Mouse (Mus musculus) MEL (cell line): ENCODE data around the gene Pafah2. TPM values are rescaled to one million over a fixed set of nuclear protein-coding genes. Genes with fewer than 3 reads are reported as not detected.

Experiments
- DNase-seq: peaks from one replicate; pipeline ENCODE4 v3.0.0; 2011; ENCODE audit warnings: low read depth, low spot score
- H3K27ac ChIP-seq: 2 replicates; pipeline ENCODE4 v1.5.1; 2012; ENCODE audit warnings: low read depth, mild to moderate bottlenecking, control low read depth, low read length, moderate library complexity; ENCODE audit not compliant: control insufficient read depth
- H3K27me3 ChIP-seq, 2 experiments: fragments of 150-350 bp in 1 of 2; sonication (generic) in 1 of 2; 2 replicates each; pipeline ENCODE4 v1.6.1; 2012; ENCODE audit warnings: low read length in 2 of 2, mild to moderate bottlenecking in 2 of 2, improper control_type of control experiment in 1 of 2, moderate library complexity in 1 of 2; ENCODE audit not compliant: insufficient read depth in 2 of 2, control insufficient read depth in 1 of 2
- H3K36me3 ChIP-seq, 2 experiments: 2 replicates each; pipeline ENCODE4 v1.6.1; 2012 to 2014; ENCODE audit warnings: low read length in 2 of 2, improper control_type of control experiment in 1 of 2, inconsistent platforms in 1 of 2, mild to moderate bottlenecking in 1 of 2; ENCODE audit not compliant: insufficient read depth in 2 of 2, control insufficient read depth in 1 of 2
- H3K4me1 ChIP-seq, 2 experiments: fragments of 150-350 bp in 1 of 2; sonication (generic) in 1 of 2; 2 replicates each; pipeline ENCODE4 v1.6.1; 2012; ENCODE audit warnings: low read length in 2 of 2, improper control_type of control experiment in 1 of 2, mild to moderate bottlenecking in 1 of 2; ENCODE audit not compliant: insufficient read depth in 2 of 2, control insufficient read depth in 1 of 2
- H3K4me3 ChIP-seq, 2 experiments: fragments of 150-350 bp in 1 of 2; sonication (generic) in 1 of 2; 2 replicates each; pipeline ENCODE4 v1.5.1; 2012; ENCODE audit warnings: low read depth in 2 of 2, low read length in 2 of 2, mild to moderate bottlenecking in 2 of 2, moderate library complexity in 2 of 2, control low read depth in 1 of 2, improper control_type of control experiment in 1 of 2; ENCODE audit not compliant: control insufficient read depth in 1 of 2, insufficient read depth in 1 of 2
- H3K79me2 ChIP-seq: 2 replicates; pipeline ENCODE4 v1.6.1; 2012; ENCODE audit warnings: mild to moderate bottlenecking, low read length, moderate library complexity; ENCODE audit not compliant: control insufficient read depth, poor library complexity, insufficient read depth
- H3K9ac ChIP-seq: 2 replicates; pipeline ENCODE4 v1.6.1; 2012; ENCODE audit warnings: low read depth, mild to moderate bottlenecking, control low read depth, low read length, moderate library complexity; ENCODE audit not compliant: control insufficient read depth, poor library complexity, severe bottlenecking
- H3K9me3 ChIP-seq: fragments of 150-350 bp; sonication (generic); replicated peaks from 2 replicates; pipeline ENCODE4 v1.6.1; 2012; ENCODE audit warnings: mild to moderate bottlenecking, low read length, improper control_type of control experiment, moderate library complexity; ENCODE audit not compliant: insufficient read depth
- CHD1 ChIP-seq: IDR thresholded peaks from 2 replicates; pipeline ENCODE4 v1.6.1; 2012; ENCODE audit warnings: low read depth, mild to moderate bottlenecking, inconsistent platforms, low read length, improper control_type of control experiment
- CTCF ChIP-seq, 3 experiments: IDR thresholded peaks in 2 of 3; conservative IDR thresholded peaks in 1 of 3; 2 replicates each; pipeline ENCODE4 v1.5.1; 2011 to 2012; ENCODE audit warnings: low read length in 3 of 3, low read depth in 2 of 3, mild to moderate bottlenecking in 2 of 3, improper control_type of control experiment in 1 of 3, inconsistent platforms in 1 of 3, mixed read lengths in 1 of 3, moderate library complexity in 1 of 3; ENCODE audit not compliant: control insufficient read depth in 1 of 3, insufficient read depth in 1 of 3, poor library complexity in 1 of 3, severe bottlenecking in 1 of 3
- ETS1 ChIP-seq: IDR thresholded peaks from 2 replicates; pipeline ENCODE4 v1.6.1; 2012; ENCODE audit warnings: low read depth, mild to moderate bottlenecking, inconsistent platforms, low read length, improper control_type of control experiment, moderate library complexity
- MAX ChIP-seq: IDR thresholded peaks from 2 replicates; pipeline ENCODE4 v1.6.1; 2011; ENCODE audit warnings: low read length, improper control_type of control experiment
- MAZ ChIP-seq: IDR thresholded peaks from 2 replicates; pipeline ENCODE4 v1.6.1; 2012; ENCODE audit warnings: low read depth, mild to moderate bottlenecking, inconsistent platforms, low read length, improper control_type of control experiment
- MXI1 ChIP-seq: IDR thresholded peaks from 2 replicates; pipeline ENCODE4 v1.6.1; 2011; ENCODE audit warnings: mild to moderate bottlenecking, low read depth, low read length, improper control_type of control experiment
- MYB ChIP-seq: IDR thresholded peaks from 2 replicates; pipeline ENCODE4 v1.6.1; 2011; ENCODE audit warnings: mild to moderate bottlenecking, low read depth, low read length, improper control_type of control experiment
- MYC ChIP-seq: IDR thresholded peaks from 2 replicates; pipeline ENCODE4 v1.6.1; 2011; ENCODE audit warnings: low read depth, mild to moderate bottlenecking, low read length, improper control_type of control experiment, moderate library complexity
- RAD21 ChIP-seq: IDR thresholded peaks from 2 replicates; pipeline ENCODE4 v1.6.1; 2011; ENCODE audit warnings: mild to moderate bottlenecking, low read depth, low read length, improper control_type of control experiment
- SMC3 ChIP-seq: IDR thresholded peaks from 2 replicates; pipeline ENCODE4 v1.6.1; 2011; ENCODE audit warnings: low read depth, low read length, improper control_type of control experiment
- TBP ChIP-seq: IDR thresholded peaks from 2 replicates; pipeline ENCODE4 v1.8.0; 2011; ENCODE audit warnings: low read depth, low read length, improper control_type of control experiment
- USF1 ChIP-seq: IDR thresholded peaks from 2 replicates; pipeline ENCODE4 v1.6.1; 2014; ENCODE audit warnings: low read depth, mild to moderate bottlenecking, inconsistent platforms, low read length, improper control_type of control experiment, moderate library complexity
- ZC3H11A ChIP-seq: IDR thresholded peaks from 2 replicates; pipeline ENCODE4 v1.6.1; 2012; ENCODE audit warnings: low read depth, mild to moderate bottlenecking, inconsistent platforms, low read length, improper control_type of control experiment
- ZMIZ1 ChIP-seq: IDR thresholded peaks from 2 replicates; pipeline ENCODE4 v1.6.1; 2012; ENCODE audit warnings: low read depth, mild to moderate bottlenecking, inconsistent platforms, low read length, improper control_type of control experiment, moderate library complexity
- ZNF384 ChIP-seq: IDR thresholded peaks from 2 replicates; pipeline ENCODE4 v1.6.1; 2012; ENCODE audit warnings: low read depth, mild to moderate bottlenecking, inconsistent platforms, low read length, improper control_type of control experiment
- polyA plus RNA-seq, 2 experiments: library from polyadenylated mRNA; stranded (reverse) in 1 of 2; unstranded in 1 of 2; fragments of >175 nt in 1 of 2; fragments of >200 nt in 1 of 2; gene quantifications; 2 replicates each; pipeline versions ENCODE4 v1.2.1 to v1.2.4; 2012; ENCODE audit warnings: low replicate concordance in 2 of 2, low read depth in 1 of 2; ENCODE audit not compliant: insufficient read length in 2 of 2, insufficient read depth in 1 of 2, missing spikeins in 1 of 2
- total RNA-seq: library from RNA; depleted of rRNA; stranded (reverse); fragments of 300-350 nt; gene quantifications from 2 replicates; pipeline ENCODE4 v1.2.3, GENCODE M21; 2012

The Pafah2 gene
- total and polyA plus RNA-seq, 3 experiments, result 6.0 to 10.6 TPM; not detected in 1

DNA sequence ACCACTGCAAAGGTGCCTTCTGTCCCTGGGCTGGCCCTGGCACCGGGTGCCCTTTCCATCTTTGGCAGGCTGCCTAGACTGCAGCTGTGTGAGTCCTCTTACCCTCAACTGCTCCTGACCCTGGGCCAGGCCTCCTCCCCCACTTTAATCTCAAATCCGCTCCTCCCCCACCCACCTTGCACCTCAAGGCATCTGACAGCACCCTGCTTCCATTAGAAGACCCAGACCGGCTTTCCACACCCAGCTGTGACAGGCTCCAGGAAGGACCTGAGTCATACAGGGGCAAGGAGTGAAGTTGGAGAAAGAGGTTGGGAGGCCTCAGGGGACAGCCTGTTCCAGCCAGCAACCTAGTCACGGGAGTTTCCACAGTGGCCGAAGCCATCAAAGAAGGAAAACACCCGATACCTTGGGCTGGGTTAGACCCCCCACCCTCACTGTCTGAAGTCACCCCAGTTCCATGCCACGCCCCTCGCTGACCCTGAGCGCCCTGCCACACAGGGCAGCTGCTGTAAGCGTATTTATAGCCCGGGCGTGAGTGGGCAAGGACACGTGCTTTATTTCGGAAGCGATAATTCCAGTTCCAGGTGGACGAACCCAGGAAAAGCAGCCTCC, 40.2 kb upstream of the Pafah2 start:
- H3K4me1 ChIP-seq, result peaks cover 0 to 20% of the 10 kb centered on the region in 2 experiments; a peak in 2 of 4 replicates
- no peaks in the 10 kb centered on the region for H3K27me3 ChIP-seq
- H3K4me3 ChIP-seq, result no peak overlapping the region

DNA sequence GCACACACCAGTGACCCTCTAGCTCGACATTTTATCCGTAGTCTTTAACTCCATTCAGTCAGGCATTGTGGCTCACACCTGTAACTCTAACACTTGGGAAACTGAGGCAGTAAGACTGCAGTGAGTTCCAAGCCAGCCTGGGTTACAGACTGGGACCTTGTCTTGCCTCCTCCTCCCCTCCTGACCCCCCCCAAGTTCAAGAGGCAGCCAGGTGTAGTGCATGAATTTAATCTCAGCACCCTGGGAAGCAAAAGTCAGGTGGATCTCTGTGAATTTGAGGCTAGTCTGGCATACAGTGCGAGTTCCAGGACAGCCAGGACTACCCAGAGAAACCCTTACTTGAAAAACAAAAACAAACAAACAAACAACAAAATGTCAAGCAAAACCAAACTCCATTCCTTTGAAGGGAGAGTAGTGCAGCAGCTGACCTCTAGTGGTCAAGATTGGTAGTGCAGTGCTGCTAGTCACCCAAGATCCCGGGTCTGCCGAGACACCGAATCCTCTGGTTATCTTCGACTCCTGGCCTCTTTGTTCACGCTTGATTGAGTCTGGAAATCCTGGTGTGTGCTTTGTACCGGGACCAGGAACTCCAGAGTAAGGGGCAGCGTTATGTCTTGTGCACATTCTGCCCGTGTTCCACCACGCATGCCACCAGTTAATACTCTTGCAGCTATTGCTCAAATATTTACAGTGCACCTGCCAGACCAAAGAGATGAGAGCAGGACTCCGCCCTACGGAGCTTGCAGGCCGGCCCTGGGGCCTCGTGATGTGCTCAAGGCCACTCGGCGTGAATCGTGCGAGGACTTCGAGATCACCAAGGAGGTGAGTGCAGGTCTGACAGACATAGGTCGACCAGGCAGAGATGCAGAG, 39.3 kb upstream of the Pafah2 start:
- H3K79me2 ChIP-seq, result no peaks in the 10 kb centered on the region
- H3K27me3 ChIP-seq, result no peaks in the 10 kb centered on the region
- peak; percentile 64 for DNase-seq
- H3K36me3 ChIP-seq, result peaks cover 0 to 4% of the 10 kb centered on the region in 2 experiments; a peak in 2 of 4 replicates
- H3K27ac ChIP-seq, result no peak overlapping the region
- no peak overlapping the region for H3K4me3 ChIP-seq
- H3K9ac ChIP-seq, result no peak overlapping the region
- peaks cover 0 to 20% of the 10 kb centered on the region in 2 experiments; a peak in 2 of 4 replicates for H3K4me1 ChIP-seq
- H3K9me3 ChIP-seq, result no peaks in the 10 kb centered on the region
- no peak for TF ChIP-seq USF1
- no peak for TF ChIP-seq MYB
- no peak for TF ChIP-seq MXI1
- peak; percentile 59 to 97 (median 78) for TF ChIP-seq CTCF (IDR thresholded peaks at IDR 0.05 in 2 of 3, conservative IDR thresholded peaks at IDR 0.05 in 1 of 3; ENCODE audit: control insufficient read depth in 1 of 3, insufficient read depth in 1 of 3, low read depth in 2 of 3, low read length in 3 of 3, poor library complexity in 1 of 3, severe bottlenecking in 1 of 3)
- TF ChIP-seq SMC3, result peak; percentile 65
- TF ChIP-seq ZMIZ1, result no peak
- TF ChIP-seq ZC3H11A, result peak; percentile 44; the same call in 1 of the 2 replicates
- TF ChIP-seq MYC, result no peak
- no peak for TF ChIP-seq ZNF384
- no peak for TF ChIP-seq MAZ
- peak; percentile 64 for TF ChIP-seq RAD21
- no peak for TF ChIP-seq MAX
- TF ChIP-seq CHD1, result no peak
- TF ChIP-seq, all 39 proteins: peak for 4

More for the DNA sequence above, 40.2 kb upstream of the Pafah2 start:
- no peak overlapping the region for H3K27ac ChIP-seq
- no peaks in the 10 kb centered on the region for H3K9me3 ChIP-seq
- no peaks in the 10 kb centered on the region for H3K79me2 ChIP-seq
- DNase-seq, result no peak
- H3K9ac ChIP-seq, result no peak overlapping the region
- peaks cover 0 to 4% of the 10 kb centered on the region in 2 experiments; a peak in 2 of 4 replicates for H3K36me3 ChIP-seq
- TF ChIP-seq ETS1, result 0 out of 2 replicates have a peak, but pooled peaks have one; percentile 21
- TF ChIP-seq TBP, result no peak
